Mouse (Mus musculus) myocyte (in vitro differentiated cells): Measurements from ENCODE around the gene Otud1.

Experiments used
- CEBPB ChIP-seq: IDR thresholded peaks from 2 replicates; pipeline ENCODE4 v1.6.1; 2011; ENCODE audit warnings: mild to moderate bottlenecking, moderate library complexity; ENCODE audit not compliant: poor library complexity, insufficient read depth, severe bottlenecking
- MAX ChIP-seq: IDR thresholded peaks from one replicate; pipeline ENCODE4 v1.6.1; 2011; ENCODE audit warnings: low read depth, mild to moderate bottlenecking, control low read depth
- MYOD1 ChIP-seq, 3 experiments: IDR thresholded peaks; one replicate each; pipeline ENCODE4 v1.6.1; 2011; ENCODE audit warnings: control low read depth in 2 of 3, low read depth in 2 of 3, mild to moderate bottlenecking in 2 of 3, moderate library complexity in 1 of 3; ENCODE audit not compliant: insufficient read length in 2 of 3, control insufficient read depth in 1 of 3
- POLR2A ChIP-seq: IDR thresholded peaks from one replicate; pipeline ENCODE4 v1.6.1; 2011; ENCODE audit warnings: low read depth, mild to moderate bottlenecking, control low read depth, moderate library complexity; ENCODE audit not compliant: insufficient read length
- POLR2AphosphoS2 ChIP-seq: IDR thresholded peaks from one replicate; pipeline ENCODE4 v1.6.1; 2011; ENCODE audit warnings: low read depth, control low read depth; ENCODE audit not compliant: insufficient read length
- USF1 ChIP-seq: IDR thresholded peaks from one replicate; pipeline ENCODE4 v1.6.1; 2011; ENCODE audit warnings: low read depth, mild to moderate bottlenecking, control low read depth, moderate library complexity

DNA sequence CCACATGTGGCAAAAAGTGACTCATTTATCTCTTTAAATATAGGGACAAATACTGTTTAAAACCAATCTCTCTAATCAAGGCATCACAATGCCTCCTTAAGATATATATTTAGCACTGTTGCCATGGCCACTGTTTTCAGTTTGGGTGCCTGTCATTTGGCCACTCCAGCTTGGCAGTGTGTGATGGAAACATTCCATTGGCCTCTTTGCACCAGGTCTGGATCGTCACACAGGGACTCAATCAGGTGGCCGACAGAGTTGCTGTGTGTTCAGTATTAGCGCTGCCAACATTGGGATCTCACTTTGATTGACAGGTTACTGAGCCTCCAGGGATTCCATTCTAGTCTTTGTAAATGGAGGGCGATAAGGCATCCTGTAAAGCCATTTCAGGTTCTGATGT, 46.1 kb downstream of the Otud1 start:
- no peak for TF ChIP-seq POLR2A
- TF ChIP-seq MAX = no peak
- TF ChIP-seq CEBPB = no peak
- no peak for TF ChIP-seq USF1
- no peak for TF ChIP-seq MYOD1 (IDR thresholded peaks at IDR 0.05; ENCODE audit: control insufficient read depth in 1 of 3, insufficient read length in 2 of 3, low read depth in 2 of 3)
- TF ChIP-seq POLR2AphosphoS2 = no peak
